Mouse (Mus musculus) retina, adult 2 months (tissue): ENCODE measurements around the gene Barhl1.

Experiments used
- DNase-seq: peaks from one replicate; pipeline ENCODE4 v3.0.0-alpha.2; 2012; ENCODE audit warnings: low read depth, low spot score

The Barhl1 gene

DNA sequence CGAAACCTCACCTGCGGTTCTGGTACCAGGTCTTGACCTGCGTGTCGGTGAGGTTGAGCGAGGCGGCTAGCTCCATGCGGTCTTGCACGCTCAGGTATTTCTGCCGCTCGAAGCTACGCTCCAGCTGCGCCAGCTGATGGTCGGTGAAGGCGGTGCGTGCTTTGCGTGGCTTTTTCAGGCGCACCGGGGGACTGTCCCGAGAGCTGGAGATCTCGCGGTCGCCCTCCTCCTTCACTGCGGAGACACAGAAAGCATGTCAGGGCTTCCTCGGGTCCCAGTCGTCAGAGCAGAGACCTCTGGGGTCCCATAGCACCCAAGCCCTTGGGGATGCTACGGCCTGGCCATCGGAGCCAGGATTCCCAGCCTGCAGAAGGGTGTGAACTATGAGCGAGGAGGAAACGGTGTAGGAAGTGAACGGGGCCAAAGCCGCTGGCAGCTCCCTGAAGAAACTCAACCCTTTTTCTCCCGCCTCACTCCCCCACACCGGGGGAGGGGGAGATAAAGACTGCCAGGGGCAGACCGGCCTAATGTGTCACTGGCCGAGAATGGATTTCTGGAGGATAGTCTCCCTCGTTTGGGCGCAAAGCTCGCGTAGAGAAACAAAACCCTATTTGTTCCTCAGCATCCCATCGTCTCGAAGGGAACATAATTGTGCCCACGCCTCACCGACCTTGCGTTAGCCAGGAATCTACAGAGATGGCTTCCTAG is 5.0 kb downstream of the Barhl1 start:
- DNase-seq = no peak

DNA sequence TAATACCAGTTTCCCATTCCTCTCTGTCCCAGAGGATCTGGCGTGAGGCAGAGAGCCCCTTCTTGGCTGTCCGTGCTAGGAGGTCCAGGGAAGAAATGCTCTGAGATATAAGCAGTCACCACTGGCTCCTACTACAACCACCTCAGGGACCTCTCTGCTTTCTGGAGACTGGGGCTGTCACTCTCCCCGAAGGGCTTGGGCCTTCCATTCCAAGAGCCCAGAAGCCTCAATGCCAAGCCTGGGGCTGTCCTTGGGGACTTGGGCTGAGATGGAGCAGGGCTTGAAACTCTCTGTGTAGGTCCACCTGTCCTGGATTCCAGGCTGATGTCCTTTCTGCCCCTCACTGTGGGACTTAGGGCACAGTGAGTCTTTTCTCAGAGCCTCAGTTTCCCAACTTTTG is 5.6 kb downstream of the Barhl1 start:
- no peak for DNase-seq

DNA sequence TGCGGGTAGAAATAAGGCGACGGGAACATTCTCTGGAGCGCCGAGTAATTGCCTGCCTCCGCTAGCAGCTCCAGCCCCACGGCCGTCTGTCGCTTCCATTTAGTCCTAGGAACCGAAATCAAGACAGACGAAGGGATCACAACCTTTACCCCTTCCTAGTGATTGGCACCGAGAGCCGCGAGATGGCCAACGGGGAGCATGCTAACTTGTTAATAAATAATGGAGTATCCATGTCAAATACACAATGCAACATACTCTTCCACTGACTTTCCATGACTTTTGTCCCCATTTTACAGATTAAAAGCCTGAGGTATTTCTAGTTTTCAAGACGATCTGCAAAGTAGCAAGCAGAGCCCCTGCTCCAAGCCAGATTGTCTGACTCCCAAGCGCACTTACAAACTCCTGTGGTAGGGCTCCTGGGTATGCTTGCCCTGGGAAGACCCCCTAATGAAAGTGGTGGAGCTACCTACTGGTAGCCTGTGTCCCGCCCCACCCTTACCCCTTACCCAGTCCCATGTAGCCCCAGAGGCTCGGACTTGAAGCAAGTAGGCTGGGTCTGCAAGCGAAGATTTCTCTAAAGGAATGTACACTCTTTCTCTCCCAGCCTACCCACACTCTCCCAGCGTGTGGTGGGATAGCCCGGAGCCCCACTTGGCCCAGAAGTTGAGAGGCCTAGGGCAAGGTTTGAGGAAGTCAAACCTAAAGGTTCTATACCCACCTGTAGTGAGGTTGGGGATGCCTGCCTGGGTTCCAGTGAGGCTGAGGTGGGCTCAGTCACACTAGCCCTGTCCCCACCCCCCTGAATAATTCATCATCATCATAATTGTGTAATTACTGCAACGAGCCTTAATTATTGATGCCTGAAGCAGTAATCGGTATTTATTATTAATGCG is 6.4 kb downstream of the Barhl1 start:
- no peak for DNase-seq

DNA sequence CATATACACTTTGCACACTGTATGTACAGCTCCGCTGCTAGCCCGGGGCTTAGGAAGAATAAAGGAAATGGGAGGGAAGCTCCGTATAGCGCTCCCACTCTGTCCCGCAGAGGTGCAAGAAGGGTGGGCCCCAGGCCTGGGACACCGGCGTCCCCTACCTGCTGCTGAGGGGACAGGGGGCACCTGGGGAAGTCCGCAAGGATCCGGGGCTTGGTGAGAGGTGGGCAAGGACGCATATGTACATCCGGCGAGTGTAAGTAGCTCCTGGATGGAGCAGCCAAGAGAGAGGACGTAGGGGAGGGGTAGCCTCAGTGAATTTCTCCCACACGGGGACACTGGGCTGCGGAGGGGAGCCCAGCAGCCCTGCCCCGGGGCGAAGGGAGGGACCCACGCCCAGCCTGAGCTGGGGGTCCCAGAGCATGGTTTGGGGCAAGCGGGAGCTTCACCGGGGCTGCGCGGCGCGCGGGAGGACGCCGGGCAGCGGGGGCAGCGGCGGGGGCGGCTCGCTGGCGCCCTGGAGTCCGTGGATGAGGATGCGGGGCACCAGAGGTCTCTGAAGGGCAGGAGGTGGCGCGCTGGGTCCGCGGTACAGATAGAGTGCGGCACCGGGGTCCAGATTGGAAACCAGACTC is 7.2 kb downstream of the Barhl1 start:
- no peak for DNase-seq

DNA sequence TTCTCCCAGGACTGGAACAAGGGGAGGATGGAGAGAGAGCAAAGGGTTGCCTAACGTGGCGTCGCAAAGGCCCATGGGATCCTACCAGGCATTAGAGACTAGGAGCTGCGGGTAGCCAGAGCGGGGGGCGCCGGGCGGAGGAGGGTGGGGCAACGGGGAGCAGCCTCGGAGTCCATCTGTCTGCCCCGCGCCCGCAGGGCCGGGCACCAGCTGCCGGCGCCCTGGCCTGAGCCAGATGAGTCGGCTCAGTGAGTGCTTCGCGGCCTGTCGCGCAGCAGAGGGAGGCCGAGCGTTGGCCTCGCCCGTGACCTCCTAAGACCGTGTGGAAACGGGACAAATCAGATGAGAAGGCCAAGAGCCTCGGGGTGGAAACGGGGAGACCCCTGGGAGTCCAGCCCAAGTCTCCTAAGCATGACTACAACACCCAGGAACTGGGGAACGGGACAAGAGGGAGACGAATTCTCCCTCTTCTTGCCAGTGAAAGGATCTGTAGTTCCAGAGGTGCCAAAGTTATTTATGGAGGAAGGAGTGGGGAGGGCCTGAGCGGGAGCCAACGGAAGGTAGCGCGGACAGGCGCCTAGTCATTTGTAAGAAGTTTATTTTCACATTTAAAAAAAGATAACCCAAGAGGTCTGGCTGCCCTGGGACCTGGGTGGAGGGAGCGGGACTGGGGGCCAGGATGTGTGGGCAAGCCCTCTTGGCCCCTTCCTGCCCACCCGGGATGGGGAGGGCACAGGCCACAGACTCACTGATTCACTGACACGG is 7.9 kb downstream of the Barhl1 start:
- DNase-seq = no peak

DNA sequence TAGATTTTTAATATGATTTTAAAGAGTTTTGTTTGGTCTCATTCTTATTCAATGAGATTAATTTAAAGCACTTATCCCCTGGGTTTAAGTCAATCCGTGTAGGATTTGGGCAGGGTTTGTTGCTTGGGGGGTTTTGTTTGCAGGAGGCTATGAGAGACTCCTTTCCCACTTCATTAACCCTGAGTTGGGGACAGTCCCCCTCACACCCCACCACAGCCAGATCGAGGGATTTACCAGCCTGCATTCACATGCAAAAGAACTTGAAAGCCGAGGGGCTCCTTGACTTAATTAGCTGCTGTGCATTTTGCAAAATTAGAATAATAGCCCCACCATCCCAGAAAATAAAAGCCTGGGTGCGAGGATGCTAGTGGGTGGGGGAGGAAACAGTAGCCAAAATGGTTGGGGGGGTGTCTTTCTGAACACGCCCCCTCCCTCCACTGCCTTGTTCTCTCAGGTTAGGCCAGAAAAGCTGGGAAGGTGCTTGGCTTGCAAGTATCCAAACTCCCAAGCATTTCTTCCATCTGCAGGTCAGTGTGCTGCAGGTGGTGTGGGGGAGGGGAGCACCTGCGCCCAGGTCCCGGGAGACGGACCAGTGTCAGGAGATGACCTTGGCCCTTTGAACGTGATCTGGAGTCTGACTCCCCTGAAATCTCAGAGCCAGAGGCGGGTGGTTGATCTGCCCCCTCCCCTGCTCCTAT is 8.6 kb downstream of the Barhl1 start:
- no peak for DNase-seq

DNA sequence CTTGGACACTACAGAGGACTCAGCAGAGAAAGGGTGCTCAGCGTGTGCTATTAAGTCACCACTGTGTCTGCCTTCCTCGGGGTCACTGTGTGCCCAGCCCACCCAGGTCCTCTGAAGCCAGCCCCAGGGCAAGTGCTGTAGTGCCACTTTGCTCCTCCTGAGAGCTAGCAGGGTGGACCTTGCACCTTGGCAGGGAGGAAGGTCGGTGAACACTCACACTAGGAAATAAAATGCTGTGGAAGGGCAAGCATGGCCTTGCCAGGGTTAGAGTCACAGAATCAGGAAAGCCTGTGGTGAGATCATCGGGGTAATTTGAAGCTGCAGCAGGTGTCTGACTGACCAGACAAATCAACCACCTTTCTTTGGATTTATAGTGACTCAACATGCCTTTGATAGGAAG is 10.9 kb downstream of the Barhl1 start:
- no peak for DNase-seq

DNA sequence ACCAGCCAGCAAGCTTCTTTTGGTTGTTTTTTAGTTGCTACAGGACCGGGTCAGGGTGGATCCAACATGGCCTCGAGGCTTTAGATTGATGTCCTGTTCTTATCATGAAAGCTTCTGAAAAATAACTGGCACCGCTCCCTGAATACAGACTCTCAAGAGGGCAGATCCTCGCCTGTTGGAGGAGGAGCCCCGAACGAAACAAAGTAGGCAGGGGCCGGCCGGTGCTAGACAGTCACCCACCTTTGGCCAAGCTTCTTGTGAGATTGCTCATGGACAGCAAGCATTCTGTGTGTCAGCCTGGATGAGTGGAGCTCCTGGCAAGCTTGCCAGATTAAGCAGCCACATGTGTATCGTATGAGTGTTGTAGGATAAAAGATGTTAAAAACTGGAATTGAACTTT is 11.7 kb downstream of the Barhl1 start:
- no peak for DNase-seq

DNA sequence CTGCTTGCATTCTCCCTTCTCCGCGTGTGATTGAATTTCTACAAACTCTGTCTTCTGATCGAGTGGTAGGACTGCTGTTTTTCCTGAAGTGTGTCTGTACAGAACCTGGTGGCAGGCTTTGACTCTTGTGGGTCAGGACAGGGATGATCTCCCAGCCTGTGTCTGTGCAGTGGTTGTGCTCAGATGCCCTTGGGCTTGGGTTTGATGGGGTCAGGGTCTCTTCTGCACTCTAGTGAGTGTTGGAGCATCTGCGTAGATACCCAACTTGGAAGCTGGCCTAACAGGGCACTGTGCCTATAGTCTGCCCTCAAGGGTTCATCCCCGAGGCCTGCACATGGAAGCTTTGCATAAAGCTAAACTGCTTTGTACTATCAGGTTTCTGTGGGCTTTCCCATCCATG is 12.6 kb downstream of the Barhl1 start:
- DNase-seq = no peak

DNA sequence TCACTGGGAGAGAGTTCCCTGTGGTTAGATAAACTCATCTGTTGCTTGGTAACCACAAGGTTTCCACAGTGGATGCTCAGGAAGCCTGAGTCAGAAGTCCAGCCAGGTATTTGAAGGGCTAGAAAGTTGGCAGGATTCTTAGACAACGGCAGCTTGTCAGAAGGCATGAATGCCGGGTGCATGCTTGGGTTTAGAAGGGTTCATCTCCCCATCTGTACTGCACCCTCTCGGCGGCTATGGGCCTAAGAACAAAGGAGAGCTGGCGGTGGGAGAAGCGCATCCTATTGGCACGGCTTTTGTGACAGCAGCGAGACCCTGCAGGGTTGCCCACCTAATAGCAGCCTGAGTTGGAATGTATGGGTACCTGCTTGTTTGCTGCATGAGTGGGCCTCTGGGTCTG is 14.2 kb downstream of the Barhl1 start:
- DNase-seq = no peak

DNA sequence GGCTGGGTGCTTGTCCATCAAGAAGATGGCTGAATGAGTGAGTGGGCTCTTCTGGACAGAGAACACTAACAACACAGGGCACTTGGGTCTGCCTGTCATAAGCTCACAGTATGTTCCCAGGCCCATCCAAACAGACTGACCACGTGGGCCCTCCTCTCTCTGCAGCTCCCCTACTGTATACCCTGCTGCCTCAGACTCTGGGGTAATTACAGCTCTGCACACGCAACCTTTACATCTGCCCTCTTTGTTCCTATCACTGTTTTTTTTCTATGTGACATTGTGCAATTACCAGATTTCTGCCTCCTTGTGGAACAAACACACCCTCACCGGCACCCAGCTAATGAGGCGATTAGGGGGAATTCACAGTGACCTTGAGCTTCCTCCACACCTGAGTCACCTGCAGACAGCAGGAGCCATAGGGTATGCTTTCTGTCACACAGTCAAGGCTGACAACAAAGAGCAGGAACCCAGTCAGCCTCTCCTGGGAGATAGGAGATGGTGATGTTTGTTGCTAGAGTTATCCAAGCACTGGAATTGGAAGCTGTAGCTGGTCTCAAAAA is 19.0 kb downstream of the Barhl1 start:
- DNase-seq = no peak

DNA sequence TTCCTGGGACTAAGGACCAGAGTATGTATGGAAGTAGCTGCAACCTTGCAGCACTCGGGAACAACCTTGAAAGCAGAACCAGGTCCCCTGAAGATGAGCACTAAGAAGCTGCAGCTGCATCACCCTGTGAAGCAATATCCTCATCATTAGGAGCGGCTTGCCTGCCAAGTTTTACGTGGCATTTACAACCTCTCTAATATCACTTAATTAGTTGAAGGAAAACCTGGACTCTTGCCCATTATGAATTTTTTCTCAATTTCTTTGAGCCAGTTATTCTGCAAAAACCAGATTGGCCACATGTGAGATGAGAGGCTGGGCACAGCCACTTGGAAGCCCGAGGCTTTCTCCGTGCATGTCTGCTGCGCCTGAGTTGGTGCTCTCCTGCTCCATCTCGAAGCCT is 20.6 kb downstream of the Barhl1 start:
- DNase-seq = no peak

DNA sequence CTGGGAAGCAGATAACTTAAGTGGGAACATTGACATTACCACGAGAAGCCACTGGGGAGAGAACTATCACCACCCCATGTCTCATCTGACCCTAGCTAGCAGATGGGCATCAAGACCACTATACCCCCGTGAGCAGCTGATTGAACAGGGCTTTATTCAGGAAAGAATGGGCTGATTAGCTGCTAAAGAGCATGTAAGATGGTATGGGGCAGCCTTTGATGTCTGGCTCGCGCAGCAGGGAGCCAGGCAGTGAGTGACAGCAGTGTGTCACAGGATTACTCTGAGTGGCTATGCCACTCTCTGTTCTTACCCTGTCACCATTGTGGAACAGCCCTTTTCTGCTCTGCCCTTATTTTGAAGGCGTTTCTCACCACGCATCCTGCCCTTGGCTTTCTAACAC is 22.9 kb downstream of the Barhl1 start:
- DNase-seq = no peak

DNA sequence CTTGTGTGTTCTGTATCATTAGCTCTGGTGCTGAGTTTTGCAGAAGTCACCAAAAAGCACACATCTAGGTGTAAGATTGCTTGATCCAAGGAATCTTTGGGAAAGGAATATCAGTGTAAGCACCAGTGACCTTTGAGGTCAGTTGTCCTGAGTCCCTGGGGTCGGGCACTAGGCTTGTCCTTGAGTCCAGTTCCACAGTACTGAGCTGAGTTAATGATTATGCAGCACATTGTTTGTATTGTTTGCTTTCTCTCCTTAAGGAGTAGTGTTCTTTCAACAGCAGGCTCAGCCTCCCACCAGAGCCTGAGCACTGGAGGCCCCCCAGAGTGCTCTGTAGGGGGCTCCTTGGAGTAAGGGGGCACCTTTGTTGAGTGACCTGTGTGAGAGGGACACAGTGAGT is 23.7 kb downstream of the Barhl1 start:
- no peak for DNase-seq

DNA sequence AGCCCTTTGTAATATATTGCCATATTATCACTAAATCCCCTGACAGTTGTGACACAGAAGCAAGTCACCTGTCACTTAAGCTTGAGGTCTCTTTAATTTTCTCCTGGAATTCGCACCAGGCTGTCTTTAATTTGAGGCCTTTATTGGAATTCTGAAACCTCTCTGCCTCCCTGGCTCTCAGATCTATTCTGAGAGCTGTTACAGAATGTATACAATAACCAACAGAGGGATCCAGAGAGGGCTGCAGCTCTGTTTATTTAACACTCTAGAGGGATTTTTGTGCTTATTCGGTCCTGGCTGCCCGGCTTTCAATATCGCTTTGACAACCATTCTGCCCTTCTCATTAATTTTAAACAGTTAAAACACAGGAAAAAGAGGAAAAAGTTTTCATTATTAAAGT is 31.6 kb downstream of the Barhl1 start:
- DNase-seq = no peak

DNA sequence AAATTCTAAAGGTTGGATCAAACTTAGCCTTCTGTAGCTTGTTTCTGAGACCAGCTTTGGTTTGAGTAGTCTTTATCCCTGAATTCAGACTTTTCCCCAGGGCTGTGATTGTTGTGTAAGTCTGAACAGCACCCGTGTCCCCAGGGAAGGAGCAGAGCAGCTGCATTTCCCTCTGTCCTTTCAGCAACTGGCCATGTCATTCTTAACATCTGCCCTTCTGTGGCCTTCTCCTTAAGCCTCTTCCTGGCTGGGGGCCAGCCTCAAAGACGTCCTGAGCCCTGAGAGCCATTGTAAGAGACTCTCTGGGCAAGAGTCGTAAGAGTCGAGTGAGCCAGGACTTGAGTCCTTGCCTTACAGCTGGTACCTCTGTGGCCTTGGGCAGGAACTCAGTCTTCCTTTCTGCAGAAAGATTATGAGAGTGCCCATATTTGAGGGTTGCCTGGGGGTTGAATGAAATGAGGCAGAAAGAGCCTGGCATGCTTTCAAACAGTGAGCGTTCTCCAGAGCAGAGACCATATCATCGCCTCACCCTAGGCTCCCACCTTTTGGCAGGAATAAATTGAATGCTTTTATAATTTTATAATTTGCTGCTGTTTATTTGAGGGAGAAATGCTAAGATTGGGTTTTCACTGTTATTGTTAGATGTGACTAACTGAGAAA is 33.5 kb downstream of the Barhl1 start:
- no peak for DNase-seq

DNA sequence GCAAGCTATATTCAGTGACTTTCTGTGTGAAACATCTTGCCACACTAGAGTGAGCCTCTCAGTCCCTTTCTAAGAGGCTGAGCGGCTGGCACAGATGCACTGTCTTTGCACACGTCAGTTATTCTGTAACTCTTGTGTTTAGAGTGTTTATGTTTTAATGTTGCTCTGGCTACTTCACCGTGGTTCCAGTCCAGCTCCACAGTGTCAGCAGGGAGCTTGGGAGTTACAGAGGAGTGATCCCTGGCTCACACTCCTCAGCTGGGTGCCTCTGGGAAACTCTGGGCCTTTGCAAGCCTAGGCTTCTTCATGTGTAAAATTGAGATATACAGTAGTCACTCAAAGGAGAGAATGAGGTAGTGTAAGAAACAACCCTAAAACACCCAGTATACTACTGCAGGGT is 34.4 kb downstream of the Barhl1 start:
- DNase-seq = no peak

DNA sequence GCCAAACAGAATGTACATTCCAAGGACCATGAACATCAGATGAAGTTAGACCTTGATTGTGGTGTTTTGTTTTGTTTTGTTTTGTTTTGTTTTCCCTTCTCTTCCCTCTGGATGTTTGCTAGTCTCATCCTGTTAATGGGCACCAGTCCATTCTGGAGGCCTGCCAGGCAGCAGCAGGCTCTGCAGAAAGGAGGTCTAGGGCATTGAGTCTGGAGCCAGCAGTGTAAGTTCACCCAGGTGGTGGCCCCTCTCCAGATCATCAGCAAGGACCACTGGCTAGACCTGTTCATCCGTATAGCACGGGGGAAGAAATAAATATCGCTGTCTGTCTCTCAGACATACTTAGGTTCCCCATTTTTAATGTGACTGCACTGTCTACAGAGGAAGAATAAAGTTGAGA is 35.2 kb downstream of the Barhl1 start:
- DNase-seq = no peak

DNA sequence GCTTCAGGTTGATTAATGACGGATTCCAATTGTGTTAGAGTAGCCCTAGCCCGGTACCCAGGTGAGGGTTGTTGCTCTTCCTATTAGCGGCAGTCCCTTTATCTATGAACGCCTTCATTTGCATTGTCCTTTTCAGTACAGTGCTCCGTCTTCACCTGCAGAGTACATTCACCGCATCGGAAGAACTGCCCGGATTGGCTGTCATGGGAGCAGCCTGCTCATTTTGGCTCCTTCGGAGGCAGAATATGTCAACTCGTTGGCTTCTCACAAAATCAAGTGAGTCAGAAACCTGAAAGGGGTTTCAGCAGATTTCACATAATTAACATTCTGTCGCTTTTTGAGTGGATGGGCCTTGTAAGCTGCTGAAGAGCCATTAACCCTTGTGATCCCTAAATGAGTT is 40.9 kb downstream of the Barhl1 start:
- no peak for DNase-seq

DNA sequence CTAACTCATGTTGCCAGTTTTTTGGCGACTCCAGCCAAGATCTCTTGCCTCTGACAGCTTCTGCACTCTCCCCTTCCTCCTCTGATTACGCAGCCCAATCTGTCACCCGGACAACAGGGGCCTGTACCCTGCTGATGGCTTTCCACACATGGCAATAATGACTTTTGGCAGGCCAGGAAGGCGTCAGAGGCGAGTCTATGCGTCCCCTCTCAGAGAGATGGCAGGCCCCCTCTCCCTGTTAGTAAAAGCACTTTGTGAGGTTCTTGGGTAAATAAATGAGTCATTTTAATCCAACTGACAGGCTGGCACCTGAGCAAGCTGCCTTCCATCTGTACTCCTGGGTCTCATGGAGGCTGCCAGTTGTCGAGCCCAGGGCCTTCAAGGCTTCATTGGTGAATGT is 49.0 kb downstream of the Barhl1 start:
- no peak for DNase-seq

DNA sequence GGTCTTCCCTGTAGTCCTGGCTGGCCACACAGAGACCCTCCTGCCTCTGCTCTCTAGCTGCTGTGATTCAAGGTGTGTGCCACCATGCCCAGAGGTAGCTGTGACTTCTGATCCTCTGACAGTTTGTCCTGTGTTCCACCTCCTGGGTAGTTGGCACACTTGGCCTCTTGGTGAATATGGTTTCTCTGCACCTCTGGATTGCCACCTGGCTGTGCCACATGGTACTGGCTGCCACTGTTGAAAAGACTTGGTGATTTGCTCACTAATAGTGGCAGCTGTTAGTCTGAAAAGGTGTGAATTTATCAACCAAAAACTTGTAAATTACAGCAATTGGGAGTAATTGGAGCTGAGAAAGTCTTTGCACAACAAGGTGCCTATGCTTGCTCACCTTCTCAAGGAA is 52.6 kb downstream of the Barhl1 start:
- DNase-seq = no peak
